Mouse (Mus musculus) liver, embryonic 13.5 days (tissue): Measurements from ENCODE around the gene Slamf8. TPM values are rescaled to one million over a fixed set of nuclear protein-coding genes. Genes with fewer than 3 reads are reported as not detected.

Experiments used
- ATAC-seq: fragments of 200-750 bp; cut with Nextera tagmentation; 2 replicates; pipeline ENCODE4 v1.8.0; 2017; ENCODE audit warnings: low read depth, mild to moderate bottlenecking, moderate number of reproducible peaks, moderate library complexity
- DNase-seq: peaks from one replicate; pipeline ENCODE4 v3.0.0; 2022
- H3K27ac ChIP-seq: fragments of 300-500 bp; sonication (generic); 2 replicates; pipeline ENCODE4 v1.5.1; 2015; ENCODE audit warnings: moderate library complexity, mild to moderate bottlenecking, inconsistent platforms
- H3K27me3 ChIP-seq: fragments of 300-500 bp; sonication (generic); 2 replicates; pipeline ENCODE4 v1.6.1; 2015; ENCODE audit warnings: mild to moderate bottlenecking, inconsistent platforms
- H3K36me3 ChIP-seq: fragments of 300-500 bp; sonication (generic); 2 replicates; pipeline ENCODE4 v1.6.1; 2015; ENCODE audit warnings: mild to moderate bottlenecking, inconsistent platforms
- H3K4me1 ChIP-seq: fragments of 300-500 bp; sonication (generic); replicated peaks from 2 replicates; pipeline ENCODE4 v1.6.1; 2015; ENCODE audit warnings: inconsistent platforms
- H3K4me2 ChIP-seq: fragments of 300-500 bp; sonication (generic); 2 replicates; pipeline ENCODE4 v1.6.1; 2015; ENCODE audit warnings: inconsistent platforms, mild to moderate bottlenecking, moderate library complexity
- H3K4me3 ChIP-seq: fragments of 300-500 bp; sonication (generic); replicated peaks from 2 replicates; pipeline ENCODE4 v1.5.1; 2015; ENCODE audit warnings: mild to moderate bottlenecking, inconsistent platforms
- H3K9ac ChIP-seq: fragments of 300-500 bp; sonication (generic); 2 replicates; pipeline ENCODE4 v1.6.1; 2015; ENCODE audit warnings: mild to moderate bottlenecking, inconsistent platforms
- H3K9me3 ChIP-seq: fragments of 300-500 bp; sonication (generic); replicated peaks from 2 replicates; pipeline ENCODE4 v1.6.1; 2016; ENCODE audit warnings: inconsistent platforms
- WGBS: fragments of 180-500 bp; shearing (Covaris S2); methylation state at CpG from one replicate; pipeline ENCODE4 v1.1.7; 2015; ENCODE audit not compliant: insufficient replicate concordance; 5-methylcytosine and 5-hydroxymethylcytosine counted together
- polyA plus RNA-seq: library from polyadenylated mRNA; unstranded; fragments of >200 nt; fragmentation: Nextera tagmentation; extraction: Ambion mirVana; gene quantifications from 2 replicates; pipeline ENCODE4 v1.2.1, GENCODE M21; 2015

Slamf8 gene
- polyA plus RNA-seq, 1 experiment from 2014 or later: 0.12 TPM

DNA sequence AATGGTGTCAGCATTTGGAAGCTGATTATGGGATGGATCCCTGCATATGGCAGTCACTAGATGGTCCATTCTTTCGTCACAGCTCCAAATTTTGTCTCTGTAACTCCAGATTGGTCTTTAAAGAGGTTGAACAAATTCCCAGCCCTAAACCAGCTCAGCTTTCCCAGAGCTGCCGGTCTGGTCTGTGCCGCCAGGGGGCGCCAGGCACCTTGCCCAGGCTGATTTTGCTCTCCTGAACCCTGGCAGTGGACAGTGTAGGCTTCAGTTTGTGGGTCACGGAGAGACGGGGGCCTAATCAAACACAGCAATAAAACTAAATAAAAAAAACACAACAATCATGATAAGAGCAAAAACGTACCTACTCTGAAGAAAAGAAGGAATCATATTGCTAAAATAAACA is 28.9 kb upstream of the Slamf8 start:
- Histone ChIP-seq H3K4me2 (no peak overlapping the region), H3K4me1 (no peaks in the 10 kb centered on the region), H3K27me3 (peaks cover 7% of the 10 kb centered on the region; the same call in 1 of the 2 replicates), H3K36me3 (no peaks in the 10 kb centered on the region), H3K4me3 (no peak overlapping the region), H3K9me3 (no peaks in the 10 kb centered on the region), H3K27ac (no peak overlapping the region), H3K9ac (no peak overlapping the region)
- DNase-seq: no peak
- WGBS: 6% methylated on average over 7 of the region's 7 CpGs
- 0 out of 2 replicates have a peak, but pooled peaks have one; percentile 45 for ATAC-seq

DNA sequence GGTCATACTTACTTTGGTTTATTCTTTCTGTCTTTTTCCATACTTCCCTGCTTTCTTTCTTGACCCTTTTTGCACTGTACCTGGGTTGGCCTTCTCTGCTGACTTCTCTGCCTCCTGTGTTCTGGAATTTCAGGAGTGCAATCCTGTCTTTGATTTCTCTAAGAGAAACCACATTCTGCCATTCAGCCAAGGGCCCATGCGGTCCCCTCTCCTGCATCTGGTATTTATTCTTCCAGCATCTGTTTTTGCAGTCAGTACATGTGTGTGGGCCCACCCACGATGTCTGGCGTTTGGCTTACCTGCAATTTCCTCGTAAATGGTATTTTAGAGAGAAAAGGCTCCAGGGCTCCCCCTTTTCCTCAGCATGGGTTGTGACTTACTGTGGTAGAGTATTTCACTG is 27.8 kb upstream of the Slamf8 start:
- Histone ChIP-seq H3K4me1 (no peaks in the 10 kb centered on the region), H3K9ac (no peak overlapping the region), H3K4me3 (no peak overlapping the region), H3K27me3 (peaks cover 7% of the 10 kb centered on the region; the same call in 1 of the 2 replicates), H3K36me3 (no peaks in the 10 kb centered on the region), H3K9me3 (no peaks in the 10 kb centered on the region), H3K4me2 (no peak overlapping the region), H3K27ac (no peak overlapping the region)
- DNase-seq (no peak), ATAC-seq (no peak)
- WGBS: 76% methylated on average over 4 of the region's 4 CpGs

DNA sequence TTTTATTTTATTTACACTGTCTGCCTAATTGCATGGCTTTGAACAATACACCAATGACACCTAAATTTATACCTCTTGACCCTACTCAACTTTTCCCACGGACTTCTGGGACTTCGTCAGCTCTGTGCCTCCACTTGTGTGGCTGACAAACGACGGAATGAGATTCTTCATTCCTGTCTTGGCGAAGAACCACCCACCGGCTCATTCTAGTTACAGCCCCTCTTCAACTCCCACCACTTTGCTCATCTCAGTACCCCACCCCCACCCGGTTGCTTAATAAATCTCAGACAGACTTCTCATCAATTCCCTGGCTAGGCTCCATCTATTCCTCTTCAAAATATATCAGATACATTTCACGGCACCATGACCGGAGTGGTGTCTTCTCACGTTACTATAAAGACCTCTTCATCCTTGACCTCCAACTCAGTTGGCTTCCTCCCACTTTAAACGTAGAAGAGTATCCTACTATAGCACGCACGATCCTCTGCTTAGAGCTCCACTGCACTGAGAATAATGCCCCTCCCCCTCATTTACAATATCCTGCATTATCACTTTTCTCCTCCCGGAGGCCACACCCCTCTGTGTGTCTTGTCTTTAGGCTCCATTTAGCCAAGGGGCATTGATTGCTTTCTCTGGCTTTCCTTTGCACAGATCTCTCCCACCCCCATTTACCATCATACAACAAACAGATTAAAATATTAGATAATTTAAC is 27.2 kb upstream of the Slamf8 start:
- 40% methylated on average over 14 of the region's 14 CpGs for WGBS
- Histone ChIP-seq H3K9me3 (no peaks in the 10 kb centered on the region), H3K4me2 (no peak overlapping the region), H3K27ac (no peak overlapping the region), H3K27me3 (peaks cover 7% of the 10 kb centered on the region; the same call in 1 of the 2 replicates), H3K36me3 (no peaks in the 10 kb centered on the region), H3K4me1 (no peaks in the 10 kb centered on the region), H3K4me3 (no peak overlapping the region), H3K9ac (no peak overlapping the region)
- ATAC-seq (peak; percentile 31; the same call in 1 of the 2 replicates), DNase-seq (no peak)

DNA sequence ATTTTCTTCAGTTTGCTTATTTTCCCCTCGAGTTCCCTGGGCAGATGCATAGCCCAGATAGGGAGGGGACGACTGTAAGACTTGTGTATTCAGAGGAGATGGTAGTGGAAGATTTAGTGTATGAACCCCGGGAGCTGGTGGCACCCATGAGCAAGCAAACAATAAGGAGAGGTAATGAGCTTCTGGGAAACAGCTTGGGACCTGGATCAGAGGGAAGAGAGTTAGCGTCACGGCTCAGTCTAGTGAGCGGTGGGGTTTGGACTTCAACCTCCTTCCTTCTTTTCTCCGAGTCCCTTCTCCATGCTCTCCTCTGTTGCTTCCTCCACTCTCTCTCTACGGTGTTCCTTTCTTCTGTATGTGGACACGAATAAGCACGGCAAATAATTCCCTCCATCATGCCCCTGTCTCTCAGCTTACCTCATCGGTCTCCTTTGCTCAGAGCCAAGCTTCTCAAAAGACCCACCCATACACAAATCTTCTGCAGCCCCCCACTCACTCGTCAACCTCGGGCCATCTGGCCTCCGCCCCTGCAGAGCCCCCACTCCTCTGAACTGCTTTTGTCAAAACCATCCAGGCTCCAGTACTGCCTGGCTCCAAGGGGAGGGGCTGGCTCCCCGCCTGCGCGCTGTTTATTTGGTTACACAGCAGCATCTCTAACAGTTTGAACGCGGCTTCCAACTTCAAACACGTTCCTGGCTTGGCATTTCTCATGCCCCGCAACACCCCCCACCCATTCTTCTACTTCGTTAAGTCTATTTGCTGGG is 26.4 kb upstream of the Slamf8 start:
- no peaks in the 10 kb centered on the region for H3K9me3 ChIP-seq
- DNase-seq: no peak
- H3K9ac ChIP-seq: no peak overlapping the region
- H3K4me3 ChIP-seq: no peak overlapping the region
- ATAC-seq: no peak
- no peak overlapping the region for H3K27ac ChIP-seq
- H3K27me3 ChIP-seq: peaks cover 7% of the 10 kb centered on the region; the same call in 1 of the 2 replicates
- H3K4me2 ChIP-seq: no peak overlapping the region
- no peaks in the 10 kb centered on the region for H3K4me1 ChIP-seq
- 20% methylated on average over 22 of the region's 22 CpGs for WGBS
- no peaks in the 10 kb centered on the region for H3K36me3 ChIP-seq

DNA sequence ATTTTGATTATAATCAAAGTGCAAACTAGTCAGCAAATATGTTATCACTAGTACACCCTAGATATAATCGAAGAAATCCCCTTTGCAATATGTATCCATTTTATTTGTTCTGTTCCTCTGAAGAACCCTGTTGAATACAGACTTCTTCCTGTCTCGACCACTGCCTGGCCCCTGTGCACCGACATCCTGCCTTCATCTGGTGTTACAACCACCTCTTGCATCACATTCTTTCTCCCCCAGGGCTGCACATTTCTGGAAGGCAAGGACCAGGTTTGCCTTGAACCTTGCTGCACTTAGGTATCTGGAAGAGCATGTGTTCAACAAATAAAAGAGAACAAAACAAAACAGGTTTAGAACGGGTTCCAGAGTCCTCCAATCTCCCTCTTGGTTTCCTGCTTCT is 25.0 kb upstream of the Slamf8 start:
- Histone ChIP-seq H3K4me1 (no peaks in the 10 kb centered on the region), H3K9ac (no peak overlapping the region), H3K4me3 (no peak overlapping the region), H3K27me3 (peaks cover 7% of the 10 kb centered on the region; the same call in 1 of the 2 replicates), H3K36me3 (no peaks in the 10 kb centered on the region), H3K27ac (no peak overlapping the region), H3K9me3 (no peaks in the 10 kb centered on the region), H3K4me2 (no peak overlapping the region)
- ATAC-seq (no peak), DNase-seq (no peak)
- WGBS: 36% methylated on average over 4 of the region's 4 CpGs

DNA sequence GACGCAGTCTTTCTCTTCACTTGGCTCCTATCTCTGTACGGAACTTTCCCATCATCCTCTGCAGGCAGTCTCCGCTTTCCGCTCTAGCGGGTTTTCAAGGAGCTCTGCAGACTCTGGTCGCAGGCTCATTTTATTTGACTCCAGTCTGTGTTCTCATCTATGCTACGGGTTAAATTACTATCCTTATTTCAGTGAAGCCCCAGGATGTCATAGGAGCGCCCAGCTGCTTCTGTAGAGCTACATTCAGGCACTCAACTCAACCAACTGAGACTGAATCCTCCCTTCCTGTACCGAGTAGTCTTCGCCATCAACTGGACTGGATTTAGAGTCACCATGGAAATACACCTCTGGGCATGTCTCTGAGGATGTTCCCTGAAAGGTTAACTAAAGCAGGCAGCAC is 24.3 kb upstream of the Slamf8 start:
- no peak overlapping the region for H3K9ac ChIP-seq
- whole genome bisulfite sequencing: 72% methylated on average over 10 of the region's 10 CpGs
- H3K4me1 ChIP-seq: no peaks in the 10 kb centered on the region
- H3K27ac ChIP-seq: no peak overlapping the region
- no peak for ATAC-seq
- DNase-seq: no peak
- no peaks in the 10 kb centered on the region for H3K36me3 ChIP-seq
- no peaks in the 10 kb centered on the region for H3K9me3 ChIP-seq
- H3K4me3 ChIP-seq: no peak overlapping the region
- H3K27me3 ChIP-seq: peaks cover 7% of the 10 kb centered on the region; the same call in 1 of the 2 replicates
- H3K4me2 ChIP-seq: no peak overlapping the region

DNA sequence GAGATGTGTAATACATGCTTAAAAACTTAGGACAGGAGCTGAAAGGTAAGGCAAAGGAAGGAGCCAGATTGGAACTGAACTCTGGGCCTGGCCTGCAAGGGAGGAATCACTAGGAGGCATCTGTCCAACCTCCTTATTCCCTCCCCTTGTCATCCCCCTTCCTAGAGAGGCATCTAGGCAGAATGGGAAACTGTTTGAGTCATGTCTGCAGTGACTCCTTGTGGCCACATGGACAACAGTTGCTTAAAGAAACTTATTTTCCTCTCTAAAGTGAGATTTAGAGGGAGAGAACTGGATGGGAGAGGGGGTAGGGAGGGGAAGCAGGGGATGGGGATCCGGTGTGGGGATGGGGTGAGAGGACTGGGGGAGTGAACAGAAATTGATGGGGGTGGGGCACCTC is 22.4 kb upstream of the Slamf8 start:
- DNase-seq (no peak), ATAC-seq (no peak)
- Histone ChIP-seq H3K36me3 (no peaks in the 10 kb centered on the region), H3K4me2 (no peak overlapping the region), H3K4me3 (no peak overlapping the region), H3K4me1 (no peaks in the 10 kb centered on the region), H3K9ac (no peak overlapping the region), H3K27me3 (peaks cover 7% of the 10 kb centered on the region; the same call in 1 of the 2 replicates), H3K9me3 (no peaks in the 10 kb centered on the region), H3K27ac (no peak overlapping the region)
- 41% methylated on average over 1 of the region's 1 CpGs for WGBS

DNA sequence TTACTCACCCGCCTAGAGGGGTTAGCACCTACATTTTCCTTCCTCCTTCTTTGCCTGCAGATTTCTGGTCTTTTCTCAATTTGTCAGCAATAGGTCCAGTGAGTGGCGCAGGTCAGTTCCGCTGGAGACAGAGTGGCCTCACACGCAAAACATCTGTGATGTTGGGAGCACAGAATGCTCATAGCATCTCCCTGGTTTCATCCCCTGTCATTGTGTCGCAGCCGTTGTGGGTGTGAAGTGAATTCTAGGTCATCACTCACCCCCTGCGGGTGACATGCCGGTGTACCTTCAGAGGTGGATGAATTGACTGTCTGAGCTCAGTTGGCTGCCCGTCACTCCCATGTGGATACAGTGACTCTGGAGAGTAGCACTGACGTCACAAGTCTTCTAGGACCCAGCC is 20.9 kb upstream of the Slamf8 start:
- Histone ChIP-seq H3K9ac (no peak overlapping the region), H3K36me3 (no peaks in the 10 kb centered on the region), H3K4me2 (no peak overlapping the region), H3K9me3 (no peaks in the 10 kb centered on the region), H3K4me3 (no peak overlapping the region), H3K27me3 (peaks cover 4% of the 10 kb centered on the region; the same call in 1 of the 2 replicates), H3K27ac (no peak overlapping the region), H3K4me1 (no peaks in the 10 kb centered on the region)
- 62% methylated on average over 10 of the region's 10 CpGs for WGBS
- ATAC-seq: no peak
- DNase-seq: no peak

DNA sequence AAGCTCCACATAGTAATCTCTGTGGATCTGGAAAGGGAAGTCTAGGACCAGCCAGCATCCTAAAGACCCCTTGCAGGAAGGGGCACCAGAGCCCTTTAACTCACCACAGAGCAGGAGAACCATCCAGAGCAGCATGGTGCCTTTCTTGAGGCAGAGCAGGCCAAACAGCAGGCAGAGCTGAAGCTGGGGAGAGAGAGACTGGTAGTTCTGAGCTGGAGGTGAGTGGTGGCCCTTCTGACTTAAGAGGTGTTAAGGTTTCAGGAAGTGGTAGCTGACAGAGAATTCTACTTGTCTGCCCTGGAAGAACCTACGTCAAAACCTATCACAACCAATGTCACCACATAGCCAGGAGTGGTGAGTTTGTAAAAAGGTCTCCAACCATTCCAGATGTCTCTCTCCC is 12.0 kb upstream of the Slamf8 start, which contains the start of gene Fcrl6:
Gene Fcrl6, minus strand, starts transcription at position 226 of the 400 bp plus-strand sequence.
- no peak within 1 kb of the TSS for H3K9ac ChIP-seq
- no peaks in the 10 kb centered on the region for H3K4me1 ChIP-seq
- H3K4me3 ChIP-seq: no peak within 1 kb of the TSS
- no peaks in the 10 kb centered on the region for H3K36me3 ChIP-seq
- H3K27ac ChIP-seq: no peak within 1 kb of the TSS
- H3K27me3 ChIP-seq: no peaks in the 10 kb centered on the region
- ATAC-seq (no peak), DNase-seq (no peak)
- H3K4me2 ChIP-seq: no peak within 1 kb of the TSS
- WGBS: 11% methylated on average over 1 of the region's 1 CpGs
- H3K9me3 ChIP-seq: no peaks in the 10 kb centered on the region

DNA sequence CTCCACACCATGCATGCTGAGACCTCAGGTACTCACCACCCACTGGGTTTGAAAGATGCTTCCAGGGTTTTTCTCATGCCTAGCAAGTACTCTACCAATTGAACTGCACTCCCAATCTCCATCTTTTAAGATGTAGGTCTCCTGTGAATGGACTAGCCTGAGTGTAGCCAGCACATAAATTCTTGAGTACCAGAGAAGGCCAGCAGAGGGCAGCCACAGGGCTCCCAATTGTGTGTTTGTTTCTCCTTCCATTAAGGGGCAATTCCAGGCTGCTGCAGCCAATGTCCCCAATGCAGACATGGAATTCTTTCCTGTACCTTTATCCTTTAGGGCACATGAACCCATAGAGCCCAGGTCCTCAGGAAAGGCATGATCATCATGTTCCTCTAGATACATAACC is 4.1 kb upstream of the Slamf8 start:
- Histone ChIP-seq H3K36me3 (no peaks in the 10 kb centered on the region), H3K4me1 (no peaks in the 10 kb centered on the region), H3K27me3 (no peaks in the 10 kb centered on the region), H3K9ac (no peak overlapping the region), H3K4me2 (no peak overlapping the region), H3K27ac (no peak overlapping the region), H3K9me3 (no peaks in the 10 kb centered on the region), H3K4me3 (no peak overlapping the region)
- ATAC-seq (no peak), DNase-seq (no peak)

DNA sequence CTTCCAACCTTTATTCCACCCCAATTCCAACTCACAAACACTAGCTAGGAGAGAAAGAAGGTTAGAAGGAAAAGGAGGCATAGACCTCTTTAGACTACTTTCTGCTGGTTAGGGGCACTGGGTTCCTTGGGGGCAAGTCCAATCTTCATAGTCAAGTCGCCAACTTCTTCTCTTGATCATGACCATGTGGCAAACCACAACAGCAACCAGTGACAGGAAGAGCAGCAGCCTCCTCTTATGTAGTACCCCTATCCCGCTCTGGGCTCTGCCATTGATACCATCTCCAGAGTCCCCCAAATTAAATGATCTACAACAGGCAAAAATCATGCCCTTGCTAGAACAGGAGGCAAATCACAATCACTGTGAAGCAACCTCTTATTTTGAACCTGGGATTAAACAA is 3.6 kb upstream of the Slamf8 start:
- Histone ChIP-seq H3K4me3 (no peak overlapping the region), H3K27ac (no peak overlapping the region), H3K4me1 (no peaks in the 10 kb centered on the region), H3K36me3 (no peaks in the 10 kb centered on the region), H3K27me3 (no peaks in the 10 kb centered on the region), H3K4me2 (no peak overlapping the region), H3K9ac (no peak overlapping the region), H3K9me3 (no peaks in the 10 kb centered on the region)
- 29% methylated on average over 2 of the region's 2 CpGs for whole genome bisulfite sequencing
- DNase-seq: no peak
- no peak for ATAC-seq
